Comparison of ENCODE assay signal across 8 mouse cellular contexts in genomic region chr6:51469715-51470310, GRCm38 (mm10). TPM values are rescaled to one million over a fixed set of nuclear protein-coding genes. Genes with fewer than 3 reads are reported as not detected.
DNase-seq lines count a peak whose midpoint lies in the region; ATAC-seq and TF ChIP-seq lines count a peak whose summit lies in the region.

TSS of gene Hnrnpa2b1 (minus strand) at chr6:51469894.

- peak within 1 kb of the TSS; percentile 77 to 99 for H3K4me3 ChIP-seq in ES-E14 (ENCODE audit: insufficient read depth in 1 of 2, low read depth in 1 of 2, low read length in 2 of 2, poor library complexity in 1 of 2, severe bottlenecking in 1 of 2)
- peak within 1 kb of the TSS; percentile 99 for H3K4me3 ChIP-seq in forebrain, embryonic 15.5 days
- peak within 1 kb of the TSS; percentile 98 for H3K4me3 ChIP-seq in lung, adult 2 months (replicated peaks; ENCODE audit: extremely low read depth, low read depth, low read length)

- peaks cover 34% of the 10 kb centered on the region for H3K36me3 ChIP-seq in ES-E14 (ENCODE audit: control insufficient read depth, insufficient read depth, low read length, poor library complexity, severe bottlenecking)
- H3K36me3 ChIP-seq in forebrain, embryonic 15.5 days: peaks cover 38% of the 10 kb centered on the region

- H3K27ac ChIP-seq in ES-E14 (ENCODE audit: insufficient read depth, low read depth, low read length, poor library complexity, severe bottlenecking): peak within 1 kb of the TSS; percentile 99
- H3K27ac ChIP-seq in forebrain, embryonic 15.5 days (replicated peaks): peak within 1 kb of the TSS; percentile 98

- in situ Hi-C loops in ES-E14 (cut with MboI; ENCODE audit: low sequenced_read_pairs in 2 of 2, unreplicated experiment in 2 of 2): no loop called here

- H3K9me3 ChIP-seq in ES-E14 (ENCODE audit: control insufficient read depth, insufficient read depth, low read depth, low read length): no peaks in the 10 kb centered on the region
- H3K9me3 ChIP-seq in forebrain, embryonic 15.5 days: no peaks in the 10 kb centered on the region

- intact Hi-C loops in heart, postnatal 25 days (cut with DNase I): no loop called here

- peak; percentile 98 for DNase-seq in ES-E14 (ENCODE audit: low read depth, low spot score)
- DNase-seq in cerebellum, adult 11-12 months: peak; percentile 97
- DNase-seq in heart, postnatal 25 days (ENCODE audit: low spot score): peak; percentile 97
- DNase-seq in layer of hippocampus, adult 18-20 months (ENCODE audit: low spot score in 2 of 2): peak; percentile 97 to 100
- DNase-seq in lung, adult 2 months: peak; percentile 99
- DNase-seq in thymus, adult 18-20 months: peak; percentile 95 to 97

- H3K4me1 ChIP-seq in ES-E14 (ENCODE audit: control insufficient read depth in 2 of 2, insufficient read depth in 2 of 2, low read length in 2 of 2, poor library complexity in 1 of 2): peaks cover 0 to 2% of the 10 kb centered on the region in 2 experiments; a peak in 1 of 4 replicates
- peaks cover 55% of the 10 kb centered on the region for H3K4me1 ChIP-seq in forebrain, embryonic 15.5 days
- peaks cover 11% of the 10 kb centered on the region for H3K4me1 ChIP-seq in lung, adult 2 months (ENCODE audit: control insufficient read depth, insufficient read depth, low read length)

- H3K27me3 ChIP-seq in forebrain, embryonic 15.5 days: no peaks in the 10 kb centered on the region

- TF ChIP-seq CTCF in lung, adult 2 months (IDR thresholded peaks at IDR 0.05; ENCODE audit: insufficient read depth, low read length): no peak

- peak; percentile 92 for ATAC-seq in forebrain, embryonic 15.5 days (replicated peaks)
- peak; percentile 89 for ATAC-seq in neutrophil, adult 5-6 weeks (ENCODE audit: extremely low read depth, insufficient number of reproducible peaks, low FRiP score, poor library complexity, severe bottlenecking)

- H3K4me2 ChIP-seq in forebrain, embryonic 15.5 days (replicated peaks): peak within 1 kb of the TSS; percentile 53

- under 1% methylated on average over 63 of the region's 63 CpGs for WGBS in forebrain, embryonic 15.5 days
- WGBS in lung, adult 2 months: under 1% methylated on average over 63 of the region's 63 CpGs

- H3K9ac ChIP-seq in ES-E14 (ENCODE audit: insufficient read depth, low read depth, low read length, poor library complexity, severe bottlenecking): peak within 1 kb of the TSS; percentile 100
- peak within 1 kb of the TSS; percentile 99 for H3K9ac ChIP-seq in forebrain, embryonic 15.5 days (replicated peaks)

- TF ChIP-seq POLR2A in lung, adult 2 months (IDR thresholded peaks at IDR 0.05; ENCODE audit: borderline replicate concordance, extremely low read depth, low read depth, low read length): peak; percentile 98

TF ChIP-seq in ES-E14, 5 proteins besides CTCF, POLR2A, EP300 and RAD21:
- TF ChIP-seq HCFC1 (IDR thresholded peaks at IDR 0.05; ENCODE audit: borderline replicate concordance, insufficient read depth, low read length): no peak
- TF ChIP-seq ZNF384 (IDR thresholded peaks at IDR 0.05; ENCODE audit: low read depth, low read length): no peak
- no peak for TF ChIP-seq MAFK (IDR thresholded peaks at IDR 0.05; ENCODE audit: insufficient read depth, low read depth, low read length)
- no peak for TF ChIP-seq CHD2 (IDR thresholded peaks at IDR 0.05; ENCODE audit: low read depth, low read length)
- TF ChIP-seq ZC3H11A (IDR thresholded peaks at IDR 0.05; ENCODE audit: borderline replicate concordance, low read depth, low read length): no peak

RNA-seq across cellular contexts. Expression of gene Hnrnpa2b1, which starts in this region (rescaled TPM):
- 435 and 609 TPM in 2 replicates for total RNA-seq in ES-E14 (2012; rRNA removed)
- polyA plus RNA-seq in forebrain, embryonic 15.5 days (2015; fragmentation: Nextera tagmentation; extraction: Ambion mirVana): 1,746 and 1,773 TPM in 2 replicates
- total RNA-seq in heart, postnatal 25 days (2021): 100 to 1,000 TPM; 387 to 461 TPM
- 100 to 1,000 TPM; 482 to 501 TPM for total RNA-seq in layer of hippocampus, adult 18-20 months (2021)
- polyA plus RNA-seq in lung, adult 2 months (2012; rRNA removed): 45.4 and 73.2 TPM in 2 replicates
- 1,724 and 1,899 TPM in 2 replicates for total RNA-seq in neutrophil, adult 5-6 weeks (2017)

Comparison
In these comparisons a context has a peak if more than half of its experiments do, and no peak if none do; other contexts are left out.
1. Peak in every context shown above with its lines: DNase-seq, ATAC-seq, H3K4me3 ChIP-seq and H3K27ac ChIP-seq.
2. RNA of gene Hnrnpa2b1 (polyA plus RNA-seq): 1,746 to 1,773 TPM in forebrain, embryonic 15.5 days; 45.4 to 73.2 TPM in lung, adult 2 months; every median in the first group is over 10 times any median in the second.